Comparison of ENCODE assay signal across 8 mouse cellular contexts in the genomic region with DNA sequence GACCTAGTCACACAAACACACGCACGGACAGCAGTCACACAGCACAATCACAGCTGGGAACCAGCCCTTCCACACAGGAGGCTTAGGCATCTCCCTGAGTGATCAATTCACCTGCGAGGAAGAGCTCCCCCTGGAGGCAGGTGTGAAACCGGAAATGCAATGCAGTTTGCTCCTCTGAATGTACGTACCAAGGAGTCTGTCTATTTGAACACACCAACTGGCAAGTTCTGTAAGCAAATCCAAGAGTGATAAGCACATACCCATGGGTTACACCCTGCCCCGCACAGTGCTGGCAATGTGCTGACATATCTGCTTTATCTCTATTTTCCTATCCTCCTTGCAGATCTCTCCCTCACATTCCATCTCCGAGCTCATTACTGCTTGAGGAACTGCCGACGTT. TPM values are rescaled to one million over a fixed set of nuclear protein-coding genes. Genes with fewer than 3 reads are reported as not detected.
DNase-seq lines count a peak whose midpoint lies in the region; ATAC-seq and TF ChIP-seq lines count a peak whose summit lies in the region.

No protein-coding gene starts in this region.

- H3K27ac ChIP-seq in ES-Bruce4 (ENCODE audit: insufficient read depth, low read length), result no peak overlapping the region
- peak overlapping the region; percentile 81 for H3K27ac ChIP-seq in liver, embryonic 14.5 days
- no peak overlapping the region for H3K27ac ChIP-seq in forebrain, embryonic 12.5 days

- no peak overlapping the region for H3K4me3 ChIP-seq in ES-Bruce4 (ENCODE audit: low read depth, low read length)
- peak overlapping the region; percentile 18 to 28; a peak in 3 of 4 replicates for H3K4me3 ChIP-seq in liver, embryonic 14.5 days (ENCODE audit: insufficient read depth in 1 of 2, low read depth in 2 of 2, low read length in 2 of 2)
- no peak overlapping the region for H3K4me3 ChIP-seq in forebrain, embryonic 12.5 days (replicated peaks)

- H3K9me3 ChIP-seq in ES-Bruce4 (replicated peaks; ENCODE audit: control insufficient read depth, insufficient read depth, low read length, poor library complexity, severe bottlenecking), result no peaks in the 10 kb centered on the region
- no peaks in the 10 kb centered on the region for H3K9me3 ChIP-seq in liver, embryonic 14.5 days (ENCODE audit: control insufficient read depth, low read length)
- no peaks in the 10 kb centered on the region for H3K9me3 ChIP-seq in forebrain, embryonic 12.5 days

- no peaks in the 10 kb centered on the region for H3K4me1 ChIP-seq in ES-Bruce4 (ENCODE audit: control insufficient read depth, insufficient read depth, low read length)
- H3K4me1 ChIP-seq in liver, embryonic 14.5 days (replicated peaks; ENCODE audit: control insufficient read depth in 2 of 2, insufficient read depth in 2 of 2, low read length in 1 of 2), result peaks cover 34 to 41% of the 10 kb centered on the region in 2 experiments
- peaks cover 21% of the 10 kb centered on the region for H3K4me1 ChIP-seq in forebrain, embryonic 12.5 days

- H3K36me3 ChIP-seq in ES-Bruce4 (ENCODE audit: control insufficient read depth, insufficient read depth, low read length, poor library complexity, severe bottlenecking), result no peaks in the 10 kb centered on the region
- H3K36me3 ChIP-seq in liver, embryonic 14.5 days (replicated peaks; ENCODE audit: control insufficient read depth, insufficient read depth, low read depth), result peaks cover 4% of the 10 kb centered on the region; the same call in 1 of the 2 replicates
- no peaks in the 10 kb centered on the region for H3K36me3 ChIP-seq in forebrain, embryonic 12.5 days (replicated peaks)

- no peak for TF ChIP-seq POLR2A in ES-Bruce4 (IDR thresholded peaks at IDR 0.05; ENCODE audit: insufficient read depth, low read length)

- 35% methylated on average over 9 of the region's 9 CpGs for WGBS in liver, embryonic 14.5 days (ENCODE audit: insufficient replicate concordance)
- WGBS in forebrain, embryonic 12.5 days, result 93% methylated on average over 9 of the region's 9 CpGs

- DNase-seq in 416B (ENCODE audit: low read depth), result peak; percentile 53
- DNase-seq in liver, embryonic 14.5 days (ENCODE audit: low read depth in 3 of 3, low spot score in 3 of 3), result peak; percentile 79 to 87 (median 82)
- DNase-seq in spleen, postnatal 36 days (ENCODE audit: low spot score in 2 of 2), result peak; percentile 62 to 75
- no peak for DNase-seq in retina, embryonic 14.5 days (ENCODE audit: low spot score)
- no peak for DNase-seq in Muller cell, postnatal 12 days (ENCODE audit: inconsistent ontology term)

- peak; percentile 93 for ATAC-seq in erythroid progenitor cell, adult 5-6 weeks (replicated peaks; ENCODE audit: low FRiP score, poor library complexity, severe bottlenecking)
- peak; percentile 94 for ATAC-seq in liver, embryonic 14.5 days (ENCODE audit: insufficient read depth)
- no peak for ATAC-seq in forebrain, embryonic 12.5 days (ENCODE audit: low FRiP score)

- H3K27me3 ChIP-seq in ES-Bruce4 (ENCODE audit: control insufficient read depth, insufficient read depth, low read length, poor library complexity, severe bottlenecking), result no peaks in the 10 kb centered on the region; the same call in 1 of the 2 replicates
- H3K27me3 ChIP-seq in liver, embryonic 14.5 days (ENCODE audit: control insufficient read depth, insufficient read depth, low read length), result no peaks in the 10 kb centered on the region
- 0 out of 2 replicates have a peak, but pooled peaks cover 3% of the 10 kb centered on the region for H3K27me3 ChIP-seq in forebrain, embryonic 12.5 days

- H3K9ac ChIP-seq in ES-Bruce4 (ENCODE audit: low read depth, poor library complexity, severe bottlenecking), result no peak overlapping the region
- peak overlapping the region; percentile 19 for H3K9ac ChIP-seq in liver, embryonic 14.5 days (replicated peaks)
- no peak overlapping the region for H3K9ac ChIP-seq in forebrain, embryonic 12.5 days

- peak overlapping the region; percentile 67 for H3K4me2 ChIP-seq in liver, embryonic 14.5 days (ENCODE audit: low read depth)
- no peak overlapping the region for H3K4me2 ChIP-seq in forebrain, embryonic 12.5 days

- no peak for TF ChIP-seq EP300 in ES-Bruce4 (IDR thresholded peaks at IDR 0.05; ENCODE audit: insufficient read depth, low read depth, low read length)
- TF ChIP-seq EP300 in liver, embryonic 14.5 days (IDR thresholded peaks at IDR 0.05; ENCODE audit: low read depth), result peak; percentile 77

- TF ChIP-seq CTCF in ES-Bruce4 (IDR thresholded peaks at IDR 0.05; ENCODE audit: low read depth, low read length), result peak; percentile 59
- TF ChIP-seq CTCF in liver, embryonic 14.5 days (IDR thresholded peaks at IDR 0.05; ENCODE audit: low read depth), result peak; percentile 97

RNA-seq across cellular contexts. Expression of gene St3gal6, which starts 9.5 kb away (rescaled TPM):
- 3.7 and 5.2 TPM in 2 replicates for polyA plus RNA-seq in ES-Bruce4 (2011; ENCODE audit: insufficient read depth, insufficient read length, low read depth, missing spikeins)
- total RNA-seq in erythroid progenitor cell, adult 5-6 weeks (2015; ENCODE audit: low replicate concordance), result 106 and 111 TPM in 2 replicates
- 119 and 127 TPM in 2 replicates for total RNA-seq in erythroid progenitor cell, adult 5-6 weeks (2017; ENCODE audit: low replicate concordance)
- 6.7 and 10.4 TPM in 2 replicates for polyA plus RNA-seq in liver, embryonic 14.5 days (2012; rRNA removed)
- polyA plus RNA-seq in liver, embryonic 14.5 days (2014; fragmentation: Nextera tagmentation; extraction: Ambion mirVana), result 25.4 and 25.6 TPM in 2 replicates
- polyA plus RNA-seq in forebrain, embryonic 12.5 days (2016; fragmentation: Nextera tagmentation; extraction: Ambion mirVana), result 4.9 and 9.0 TPM in 2 replicates

Comparison
In these comparisons a context has a peak if more than half of its experiments do, and no peak if none do; other contexts are left out.
1. DNase-seq: peak in 416B (single experiment), liver, embryonic 14.5 days (3 of 3) and spleen, postnatal 36 days (2 of 2); none in retina, embryonic 14.5 days (single experiment) and Muller cell, postnatal 12 days (single experiment).
2. H3K4me3 ChIP-seq: peak in liver, embryonic 14.5 days (2 of 2); none in ES-Bruce4 (single experiment) and forebrain, embryonic 12.5 days (single experiment).